Mouse (Mus musculus) hindbrain, embryonic 15.5 days (tissue): ENCODE results near the gene Chil5. TPM values are rescaled to one million over a fixed set of nuclear protein-coding genes. Genes with fewer than 3 reads are reported as not detected.
"Not testable (repeated sequence)": the region's sequence is repeated elsewhere in the genome, so short reads cannot be mapped to it uniquely, and the experiment has no call there.

ENCODE experiments used
- ATAC-seq: fragments of 200-750 bp; cut with Nextera tagmentation; 2 replicates; pipeline ENCODE4 v1.8.0; 2017; ENCODE audit warnings: low read depth, moderate number of reproducible peaks, moderate TSS enrichment; ENCODE audit not compliant: low FRiP score
- H3K27ac ChIP-seq: fragments of 300-500 bp; sonication (generic); replicated peaks from 2 replicates; pipeline ENCODE4 v1.5.1; 2015; ENCODE audit warnings: mild to moderate bottlenecking, inconsistent platforms
- H3K27me3 ChIP-seq: fragments of 300-500 bp; sonication (generic); 2 replicates; pipeline ENCODE4 v1.6.1; 2015; ENCODE audit warnings: control low read depth, inconsistent platforms
- H3K36me3 ChIP-seq: fragments of 300-500 bp; sonication (generic); 2 replicates; pipeline ENCODE4 v1.6.1; 2015; ENCODE audit warnings: control low read depth, inconsistent platforms
- H3K4me1 ChIP-seq: fragments of 300-500 bp; sonication (generic); replicated peaks from 2 replicates; pipeline ENCODE4 v1.6.1; 2015; ENCODE audit warnings: control low read depth, inconsistent platforms
- H3K4me2 ChIP-seq: fragments of 300-500 bp; sonication (generic); 2 replicates; pipeline ENCODE4 v1.6.1; 2015; ENCODE audit warnings: moderate library complexity, mild to moderate bottlenecking, inconsistent platforms
- H3K4me3 ChIP-seq: fragments of 300-500 bp; sonication (generic); 2 replicates; pipeline ENCODE4 v1.5.1; 2015; ENCODE audit warnings: mild to moderate bottlenecking, inconsistent platforms
- H3K9ac ChIP-seq: fragments of 300-500 bp; sonication (generic); 2 replicates; pipeline ENCODE4 v1.6.1; 2015; ENCODE audit warnings: inconsistent platforms
- H3K9me3 ChIP-seq: fragments of 300-500 bp; sonication (generic); 2 replicates; pipeline ENCODE4 v1.6.1; 2016; ENCODE audit warnings: control low read depth, inconsistent platforms
- WGBS: fragments of 180-500 bp; shearing (Covaris S2); methylation state at CpG from one replicate; pipeline ENCODE4 v1.1.7; 2015; 5-methylcytosine and 5-hydroxymethylcytosine counted together
- polyA plus RNA-seq: library from polyadenylated mRNA; unstranded; fragments of >200 nt; fragmentation: Nextera tagmentation; extraction: Ambion mirVana; gene quantifications from 2 replicates; pipeline ENCODE4 v1.2.1, GENCODE M21; 2015

Gene Chil5
- polyA plus RNA-seq, 1 experiment from 2014 or later, result not detected

DNA sequence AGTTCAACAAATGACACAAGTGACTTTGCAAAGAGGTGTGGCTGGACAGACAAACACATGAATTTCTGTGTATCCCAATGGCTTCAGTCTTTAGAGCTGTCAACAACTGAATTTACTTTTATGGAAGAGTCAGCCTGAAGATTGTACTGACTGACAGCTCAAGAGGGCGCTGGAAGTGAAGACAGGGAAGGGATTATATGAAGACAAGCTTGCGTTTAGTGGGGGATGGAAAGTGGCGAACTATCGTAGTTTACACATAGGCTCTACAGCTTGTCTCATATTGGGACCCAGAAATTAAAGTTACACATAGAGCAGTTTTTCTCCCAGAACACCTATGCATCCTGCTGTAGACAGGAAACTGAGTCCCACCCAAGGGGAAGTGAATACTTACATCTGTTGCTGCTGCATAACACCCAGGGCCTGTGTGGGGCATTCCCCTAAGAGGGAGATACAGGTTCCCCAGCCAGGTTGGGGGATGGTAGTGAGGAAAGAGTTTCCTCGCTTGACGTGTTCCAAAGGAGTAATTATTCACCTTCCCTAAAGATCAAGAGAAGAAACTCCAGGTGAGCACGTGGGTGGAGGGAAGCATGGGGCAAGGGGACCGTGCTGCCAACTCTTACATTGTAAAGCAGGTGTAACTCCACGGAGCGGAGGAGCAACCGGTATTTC, 31.8 kb downstream of the Chil5 start:
- H3K9ac ChIP-seq, result no peak overlapping the region; the same call in 1 of the 2 replicates
- H3K4me1 ChIP-seq, result peaks cover 9% of the 10 kb centered on the region
- H3K4me2 ChIP-seq, result peak overlapping the region; percentile 60
- no peaks in the 10 kb centered on the region for H3K36me3 ChIP-seq
- no peak for ATAC-seq
- WGBS, result 23% methylated on average over 11 of the region's 11 CpGs
- H3K27me3 ChIP-seq, result no peaks in the 10 kb centered on the region
- no peak overlapping the region for H3K27ac ChIP-seq
- no peaks in the 10 kb centered on the region for H3K9me3 ChIP-seq
- peak overlapping the region; percentile 35 for H3K4me3 ChIP-seq

GRCm38 (mm10) chr3:105994730-105995129, 37.9 kb downstream of the Chil5 start:
- Histone ChIP-seq H3K9ac (no peak overlapping the region), H3K4me3 (no peak overlapping the region), H3K27ac (no peak overlapping the region), H3K36me3 (no peaks in the 10 kb centered on the region), H3K4me1 (no peaks in the 10 kb centered on the region), H3K4me2 (no peak overlapping the region), H3K9me3 (no peaks in the 10 kb centered on the region), H3K27me3 (no peaks in the 10 kb centered on the region)
- ATAC-seq, result no peak
- 80% methylated on average over 2 of the region's 2 CpGs for WGBS

DNA sequence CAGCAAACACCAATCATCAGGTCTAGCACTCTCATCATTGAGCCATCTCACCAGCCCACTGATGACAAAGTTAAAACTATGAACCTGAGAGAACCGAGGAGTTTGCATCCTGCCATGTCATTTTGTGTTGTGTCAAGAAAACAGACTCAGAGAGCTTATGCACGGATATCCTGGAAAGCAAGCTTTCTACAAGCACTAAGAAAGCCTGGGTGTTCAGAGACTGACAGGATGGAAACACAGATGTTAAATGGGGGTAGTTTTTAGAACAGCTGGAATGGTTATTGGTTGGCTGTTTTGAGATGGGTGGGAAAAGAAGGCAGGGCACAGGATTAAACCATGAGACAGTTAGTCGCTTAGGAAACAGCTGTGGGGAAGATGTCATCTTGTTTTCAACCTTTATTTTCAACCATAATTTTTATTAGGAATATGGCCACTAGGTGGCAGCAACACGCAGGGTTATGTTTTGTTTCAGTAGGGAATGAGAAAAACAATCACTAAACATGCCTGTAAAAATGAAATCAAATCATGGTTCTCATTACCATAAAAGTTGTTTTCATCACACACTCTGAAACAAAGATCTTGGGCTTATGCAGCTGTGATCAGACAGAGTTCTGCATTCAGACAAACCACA, 40.8 kb downstream of the Chil5 start:
- 30% methylated on average over 4 of the region's 4 CpGs for WGBS
- Histone ChIP-seq H3K36me3 (no peaks in the 10 kb centered on the region), H3K27ac (no peak overlapping the region), H3K9ac (no peak overlapping the region), H3K27me3 (no peaks in the 10 kb centered on the region), H3K4me3 (no peak overlapping the region), H3K4me2 (no peak overlapping the region), H3K9me3 (no peaks in the 10 kb centered on the region), H3K4me1 (no peaks in the 10 kb centered on the region)
- ATAC-seq, result no peak; the same call in 1 of the 2 replicates

- H3K36me3 ChIP-seq, H3K4me3 ChIP-seq, H3K4me2 ChIP-seq, H3K27me3 ChIP-seq, H3K27ac ChIP-seq, H3K4me1 ChIP-seq, H3K9ac ChIP-seq, H3K9me3 ChIP-seq, ATAC-seq: not testable (repeated sequence)
- 36% methylated on average over 5 of the region's 5 CpGs for WGBS
Observed at GRCm38 (mm10) chr3:105989611-105990010, 43.0 kb downstream of the Chil5 start.

GRCm38 (mm10) chr3:105974174-105974573, 58.4 kb downstream of the Chil5 start:
- Histone ChIP-seq H3K4me3 (no peak overlapping the region), H3K27me3 (no peaks in the 10 kb centered on the region), H3K4me2 (no peak overlapping the region), H3K27ac (no peak overlapping the region), H3K9ac (no peak overlapping the region), H3K36me3 (peaks cover 13% of the 10 kb centered on the region), H3K9me3 (no peaks in the 10 kb centered on the region), H3K4me1 (no peaks in the 10 kb centered on the region)
- no peak for ATAC-seq
- 86% methylated on average over 2 of the region's 2 CpGs for WGBS

DNA sequence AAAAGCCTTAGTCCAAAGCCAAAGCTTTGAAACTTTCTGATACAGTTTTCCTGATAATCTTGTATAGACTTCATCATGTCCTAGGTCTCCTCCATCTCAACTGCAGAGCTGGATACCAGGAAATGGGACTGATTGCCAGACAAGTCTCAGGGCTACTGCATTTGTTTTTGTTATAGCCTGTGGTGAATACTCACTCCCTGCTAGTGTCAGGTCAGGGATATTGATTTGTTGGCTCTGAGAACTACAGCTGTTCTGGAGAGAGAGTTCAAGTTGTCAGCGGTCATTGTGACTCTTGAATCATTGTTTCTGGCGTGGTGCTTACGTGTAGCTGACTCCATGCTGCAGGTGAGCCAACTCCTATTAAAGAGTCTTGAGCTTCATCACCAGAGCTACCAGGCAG, 59.2 kb downstream of the Chil5 start, which contains the start of gene Ovgp1:
Gene Ovgp1 (plus strand): TSS at position 301 of the 400 bp plus-strand sequence.
- H3K27me3 ChIP-seq, result no peaks in the 10 kb centered on the region
- no peaks in the 10 kb centered on the region for H3K9me3 ChIP-seq
- peaks cover 21% of the 10 kb centered on the region for H3K36me3 ChIP-seq
- no peak within 1 kb of the TSS for H3K9ac ChIP-seq
- no peaks in the 10 kb centered on the region for H3K4me1 ChIP-seq
- no peak within 1 kb of the TSS for H3K4me2 ChIP-seq
- no peak within 1 kb of the TSS for H3K27ac ChIP-seq
- ATAC-seq, result no peak
- WGBS, result 73% methylated on average over 3 of the region's 3 CpGs
- H3K4me3 ChIP-seq, result no peak within 1 kb of the TSS

DNA sequence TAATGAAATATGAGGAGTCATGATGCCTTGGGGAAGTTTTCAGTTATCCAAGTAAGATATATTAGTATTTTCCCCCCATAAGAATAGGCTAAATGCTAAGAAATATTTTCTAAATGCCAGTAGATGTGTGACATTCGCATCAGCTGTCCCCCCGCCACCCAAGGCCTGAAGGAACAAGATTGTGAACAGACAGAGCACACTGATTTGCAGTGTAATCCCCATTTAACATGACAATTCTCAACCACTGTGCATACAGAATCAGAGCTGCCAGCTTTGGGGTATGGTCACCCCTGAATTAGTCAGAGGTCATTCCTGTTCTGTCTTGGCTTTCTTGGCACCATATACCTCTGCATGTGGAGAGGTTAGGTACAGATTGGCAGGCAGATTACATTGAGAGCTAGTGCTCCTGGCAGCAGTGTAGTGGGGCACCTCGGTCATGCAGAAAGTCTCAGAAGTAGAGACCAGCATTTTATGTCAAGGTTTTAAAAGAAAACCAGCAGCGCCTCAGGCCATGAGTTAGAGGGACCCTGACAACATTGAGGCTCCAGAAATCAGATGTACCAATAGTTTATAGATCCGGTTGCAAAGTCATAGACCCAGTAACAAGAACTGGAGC, 60.7 kb downstream of the Chil5 start:
- WGBS, result 87% methylated on average over 5 of the region's 5 CpGs
- Histone ChIP-seq H3K4me2 (no peak overlapping the region), H3K9me3 (no peaks in the 10 kb centered on the region), H3K4me3 (no peak overlapping the region), H3K9ac (no peak overlapping the region), H3K36me3 (peaks cover 34% of the 10 kb centered on the region), H3K27ac (no peak overlapping the region), H3K4me1 (no peaks in the 10 kb centered on the region), H3K27me3 (no peaks in the 10 kb centered on the region)
- ATAC-seq, result no peak; the same call in 1 of the 2 replicates

Other genes with a start within 250 kb of the Chil5 start
- 81.3 and 82.5 TPM in 2 replicates for gene Rap1a, start 231.5 kb downstream of the Chil5 start, polyA plus RNA-seq
- gene Adora3, start 162.0 kb downstream of the Chil5 start, polyA plus RNA-seq, result 0.18 and 0.21 TPM in 2 replicates
- 0.20 TPM in 1 of 2 replicates, not detected in the other for gene Tmigd3, start 161.9 kb downstream of the Chil5 start, polyA plus RNA-seq
- gene I830077J02Rik, start 100.2 kb downstream of the Chil5 start, polyA plus RNA-seq, result 0.17 and 0.25 TPM in 2 replicates
- 94.0 and 100 TPM in 2 replicates for gene Wdr77, start 73.4 kb downstream of the Chil5 start, polyA plus RNA-seq
- gene Atp5f1, start 72.7 kb downstream of the Chil5 start, polyA plus RNA-seq, result 499 and 527 TPM in 2 replicates
- gene Ovgp1, start 59.1 kb downstream of the Chil5 start, polyA plus RNA-seq, result 3.7 and 4.2 TPM in 2 replicates
- gene Pifo, start 18.2 kb downstream of the Chil5 start, polyA plus RNA-seq, result 6.9 and 7.6 TPM in 2 replicates
- 0.92 and 1.1 TPM in 2 replicates for gene Chia1, start 80.4 kb upstream of the Chil5 start, polyA plus RNA-seq
- not detected in 2 replicates for gene Chil3, start 134.8 kb upstream of the Chil5 start, polyA plus RNA-seq
- 0.09 TPM in 1 of 2 replicates, not detected in the other for gene Chil4, start 186.7 kb upstream of the Chil5 start, polyA plus RNA-seq